Mouse (Mus musculus): ENCODE results near the gene Nphp4.

DNA sequence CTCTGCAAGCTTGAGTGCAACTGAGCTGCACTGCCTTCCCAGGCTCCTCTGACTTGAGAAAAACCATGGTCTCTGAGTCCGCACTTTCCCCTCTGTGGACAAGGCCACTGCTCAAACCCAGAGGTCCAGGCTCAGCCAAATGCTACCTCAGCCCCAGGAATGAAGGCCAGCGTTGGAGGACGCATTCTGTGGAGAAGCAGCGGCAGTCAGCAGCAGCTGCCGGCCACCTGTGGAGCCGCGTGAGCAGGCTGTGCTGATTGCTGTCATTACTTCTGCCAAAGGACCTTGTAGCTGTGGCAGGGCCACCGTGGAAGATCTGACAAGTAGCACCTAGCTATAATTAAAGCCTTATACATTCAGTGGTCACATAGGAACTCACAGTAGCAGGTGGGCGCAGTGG, 56.4 kb downstream of the Nphp4 start:
- TF ChIP-seq CTCF (IDR thresholded peaks at IDR 0.05; ENCODE audit: borderline replicate concordance, insufficient read depth, low read length) (no peak), POLR2A (IDR thresholded peaks at IDR 0.05; ENCODE audit: low read depth, low read length) (no peak)
